Mouse (Mus musculus) hindbrain, embryonic 16.5 days (tissue): ENCODE results near the gene Pira2. TPM values are rescaled to one million over a fixed set of nuclear protein-coding genes. Genes with fewer than 3 reads are reported as not detected.
"Not testable (repeated sequence)": the region's sequence is repeated elsewhere in the genome, so short reads cannot be mapped to it uniquely, and the experiment has no call there.

Experiments
- ATAC-seq: fragments of 200-750 bp; cut with Nextera tagmentation; 2 replicates; pipeline ENCODE4 v1.8.0; 2017; ENCODE audit warnings: moderate TSS enrichment, moderate library complexity
- H3K27ac ChIP-seq: fragments of 300-500 bp; sonication (generic); 2 replicates; pipeline ENCODE4 v1.5.1; 2014; ENCODE audit warnings: low read depth, mild to moderate bottlenecking, control low read depth, low read length, moderate library complexity
- H3K27me3 ChIP-seq: fragments of 300-500 bp; sonication (generic); replicated peaks from 2 replicates; pipeline ENCODE4 v1.6.1; 2014; ENCODE audit warnings: low read length; ENCODE audit not compliant: control insufficient read depth, insufficient read depth
- H3K36me3 ChIP-seq: fragments of 300-500 bp; sonication (generic); 2 replicates; pipeline ENCODE4 v1.6.1; 2014; ENCODE audit warnings: mild to moderate bottlenecking, low read length, moderate library complexity, mixed read lengths; ENCODE audit not compliant: control insufficient read depth, insufficient read depth
- H3K4me1 ChIP-seq: fragments of 300-500 bp; sonication (generic); 2 replicates; pipeline ENCODE4 v1.6.1; 2014; ENCODE audit warnings: low read depth, low read length; ENCODE audit not compliant: control insufficient read depth, insufficient read depth
- H3K4me2 ChIP-seq: fragments of 300-500 bp; sonication (generic); 2 replicates; pipeline ENCODE4 v1.6.1; 2014; ENCODE audit warnings: mild to moderate bottlenecking, low read length, control low read depth, moderate library complexity
- H3K4me3 ChIP-seq: fragments of 300-500 bp; sonication (generic); 2 replicates; pipeline ENCODE4 v1.5.1; 2014; ENCODE audit warnings: mild to moderate bottlenecking, low read length, control low read depth, moderate library complexity
- H3K9ac ChIP-seq: fragments of 300-500 bp; sonication (generic); 2 replicates; pipeline ENCODE4 v1.6.1; 2014; ENCODE audit warnings: low read depth, mild to moderate bottlenecking, control low read depth, low read length, moderate library complexity
- H3K9me3 ChIP-seq: fragments of 300-500 bp; sonication (generic); 2 replicates; pipeline ENCODE4 v1.6.1; 2014; ENCODE audit warnings: mild to moderate bottlenecking, low read length, moderate library complexity; ENCODE audit not compliant: control insufficient read depth
- WGBS: fragments of 180-500 bp; shearing (Covaris S2); extraction: QIAGEN DNeasy Blood & Tissue Kit; methylation state at CpG from one replicate; pipeline ENCODE4 v1.1.7; 2014; 5-methylcytosine and 5-hydroxymethylcytosine counted together
- polyA plus RNA-seq: library from polyadenylated mRNA; unstranded; fragments of >200 nt; fragmentation: Nextera tagmentation; extraction: Ambion mirVana; gene quantifications from 2 replicates; pipeline ENCODE4 v1.2.1, GENCODE M21; 2015

Gene Pira2
- polyA plus RNA-seq: not detected in 2 replicates

- H3K9ac ChIP-seq, ATAC-seq: not testable (repeated sequence)
- no CpG with 5 or more reads among the region's 2 CpGs for WGBS
These were observed at the start of gene Pira2 for GRCm38 (mm10) chr7:3844951-3845350. Gene Pira2 (minus strand): TSS chr7:3845051.

GRCm38 (mm10) chr7:3875032-3875431 is 30.2 kb upstream of the Pira2 start:
- not testable (repeated sequence) for H3K4me3 ChIP-seq, H3K4me2 ChIP-seq, H3K36me3 ChIP-seq, ATAC-seq, H3K27me3 ChIP-seq, H3K4me1 ChIP-seq, H3K9ac ChIP-seq, H3K9me3 ChIP-seq, H3K27ac ChIP-seq
- WGBS: no CpG with 5 or more reads among the region's 1 CpGs

More at GRCm38 (mm10) chr7:3844951-3845350, at the start of gene Pira2:
- H3K9me3 ChIP-seq, H3K4me1 ChIP-seq, H3K27me3 ChIP-seq, H3K27ac ChIP-seq, H3K4me3 ChIP-seq, H3K36me3 ChIP-seq, H3K4me2 ChIP-seq: not testable (repeated sequence)

- not testable (repeated sequence) for ATAC-seq, H3K4me2 ChIP-seq, H3K36me3 ChIP-seq, H3K4me3 ChIP-seq, H3K27me3 ChIP-seq, H3K4me1 ChIP-seq, H3K9ac ChIP-seq, H3K27ac ChIP-seq, H3K9me3 ChIP-seq
- no CpG with 5 or more reads among the region's 1 CpGs for WGBS
These were observed 7.0 kb downstream of the Pira2 start for GRCm38 (mm10) chr7:3837854-3838253.

GRCm38 (mm10) chr7:3830633-3831032 is 14.2 kb downstream of the Pira2 start:
- not testable (repeated sequence) for H3K4me3 ChIP-seq, H3K27ac ChIP-seq, H3K27me3 ChIP-seq, H3K4me1 ChIP-seq, H3K36me3 ChIP-seq, H3K9ac ChIP-seq, H3K9me3 ChIP-seq, H3K4me2 ChIP-seq, ATAC-seq

GRCm38 (mm10) chr7:3825599-3825998 is 19.3 kb downstream of the Pira2 start, which contains the start of gene Gm15448:
Gene Gm15448 (minus strand): TSS chr7:3825687.
- H3K4me3 ChIP-seq, H3K4me2 ChIP-seq, H3K27me3 ChIP-seq, H3K4me1 ChIP-seq, H3K36me3 ChIP-seq, ATAC-seq, H3K27ac ChIP-seq, H3K9me3 ChIP-seq, H3K9ac ChIP-seq: not testable (repeated sequence)
- WGBS: 43% methylated on average over 1 of the region's 3 CpGs

- H3K27ac ChIP-seq, H3K4me1 ChIP-seq, H3K4me2 ChIP-seq, H3K9ac ChIP-seq, H3K36me3 ChIP-seq, ATAC-seq, H3K27me3 ChIP-seq, H3K4me3 ChIP-seq, H3K9me3 ChIP-seq: not testable (repeated sequence)
These were observed 32.9 kb downstream of the Pira2 start for GRCm38 (mm10) chr7:3811912-3812311.

GRCm38 (mm10) chr7:3802935-3803334 is 41.9 kb downstream of the Pira2 start:
- not testable (repeated sequence) for H3K4me2 ChIP-seq, H3K9ac ChIP-seq, H3K4me1 ChIP-seq, H3K36me3 ChIP-seq, H3K27ac ChIP-seq, H3K27me3 ChIP-seq, H3K4me3 ChIP-seq, ATAC-seq, H3K9me3 ChIP-seq
- 83% methylated on average over 4 of the region's 4 CpGs for WGBS

GRCm38 (mm10) chr7:3799940-3800339 is 44.9 kb downstream of the Pira2 start:
- not testable (repeated sequence) for ATAC-seq, H3K9ac ChIP-seq, H3K4me1 ChIP-seq, H3K9me3 ChIP-seq, H3K36me3 ChIP-seq, H3K4me2 ChIP-seq, H3K4me3 ChIP-seq, H3K27ac ChIP-seq, H3K27me3 ChIP-seq
- 70% methylated on average over 3 of the region's 3 CpGs for WGBS

- not testable (repeated sequence) for H3K27me3 ChIP-seq, H3K36me3 ChIP-seq, H3K27ac ChIP-seq, H3K9me3 ChIP-seq, H3K4me2 ChIP-seq, ATAC-seq, H3K9ac ChIP-seq, H3K4me1 ChIP-seq, H3K4me3 ChIP-seq
These were observed 48.6 kb downstream of the Pira2 start for GRCm38 (mm10) chr7:3796286-3796685.
